Comparison of ENCODE assay signal across 9 mouse cellular contexts in the genomic region with DNA sequence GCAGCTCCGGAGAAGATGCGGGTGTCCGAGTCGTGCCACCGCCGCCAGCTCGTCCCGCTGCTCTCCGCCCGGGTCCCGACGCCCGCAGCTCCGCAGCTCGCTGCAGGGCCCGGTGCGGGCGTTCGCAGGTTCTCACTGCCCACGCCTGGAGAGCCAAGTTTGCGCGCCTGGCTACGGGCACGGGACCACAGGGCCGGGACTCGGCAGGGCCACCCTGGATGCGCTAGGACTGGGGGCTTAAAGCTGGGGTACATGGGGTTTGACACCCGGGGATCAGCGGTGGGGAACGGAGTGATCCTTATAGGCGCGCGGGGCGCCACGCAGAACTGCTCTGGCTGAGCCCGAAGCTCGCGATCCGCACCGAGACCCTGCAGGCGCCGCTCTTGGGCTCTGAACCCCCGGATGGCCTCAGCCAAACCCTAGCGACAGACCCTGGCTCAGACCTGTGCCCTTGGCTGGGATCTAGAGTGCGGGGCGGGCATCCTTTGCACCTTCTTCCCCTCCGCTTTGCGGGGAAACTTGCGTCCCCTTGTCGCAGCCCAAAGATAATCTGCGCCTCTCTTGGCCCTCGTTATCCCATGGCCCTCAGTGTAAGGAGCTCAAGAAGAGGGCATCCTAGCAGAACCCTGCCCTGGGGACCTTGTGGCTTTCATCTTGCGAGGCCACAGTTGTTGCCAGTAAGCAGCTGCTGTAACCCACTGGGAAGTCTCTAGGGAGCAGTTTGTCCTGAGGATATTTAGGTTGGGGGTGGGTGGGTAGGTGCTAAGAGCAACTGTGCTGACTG. TPM values are rescaled to one million over a fixed set of nuclear protein-coding genes. Genes with fewer than 3 reads are reported as not detected.
DNase-seq lines count a peak whose midpoint lies in the region; ATAC-seq and TF ChIP-seq lines count a peak whose summit lies in the region.
"Had no signal": no experiment of that assay in that cellular context is flagged by ENCODE, and none has a peak within 500 bp of the region (broad histone marks: within the 10 kb centered on the region; RNA-seq: fewer than 3 reads in every experiment).

No protein-coding gene starts in this region.

- H3K9ac ChIP-seq in hindbrain, embryonic 13.5 days, result peak overlapping the region; percentile 80
- peak overlapping the region; percentile 67 for H3K9ac ChIP-seq in stomach, embryonic 16.5 days (ENCODE audit: low read length)

- peak overlapping the region; percentile 22 for H3K4me3 ChIP-seq in spleen, adult 2 months (ENCODE audit: extremely low read depth, insufficient read depth, insufficient read length)
- H3K4me3 ChIP-seq in hindbrain, embryonic 13.5 days, result peak overlapping the region; percentile 70
- peak overlapping the region; percentile 57 for H3K4me3 ChIP-seq in stomach, embryonic 16.5 days (replicated peaks; ENCODE audit: low read length)
- H3K4me3 ChIP-seq: erythroblast, embryonic 14.5 days had no signal

- no peaks in the 10 kb centered on the region for H3K36me3 ChIP-seq in spleen, adult 2 months (ENCODE audit: control insufficient read depth, insufficient read depth, low read length)
- H3K36me3 ChIP-seq in hindbrain, embryonic 13.5 days, result no peaks in the 10 kb centered on the region
- no peaks in the 10 kb centered on the region for H3K36me3 ChIP-seq in stomach, embryonic 16.5 days (ENCODE audit: control insufficient read depth, insufficient read depth, low read length)

- H3K27me3 ChIP-seq in spleen, adult 2 months (ENCODE audit: control insufficient read depth, insufficient read depth, low read length), result peaks cover 15% of the 10 kb centered on the region
- H3K27me3 ChIP-seq in hindbrain, embryonic 13.5 days, result peaks cover 59% of the 10 kb centered on the region
- peaks cover 43% of the 10 kb centered on the region for H3K27me3 ChIP-seq in stomach, embryonic 16.5 days (ENCODE audit: control insufficient read depth, insufficient read depth, low read length)

- no peak for TF ChIP-seq CTCF in spleen, adult 2 months (IDR thresholded peaks at IDR 0.05; ENCODE audit: extremely low read depth, insufficient read depth, insufficient read length, insufficient replicate concordance)

- WGBS in spleen, adult 2 months, result 3% methylated on average over 53 of the region's 53 CpGs
- under 1% methylated on average over 53 of the region's 53 CpGs for WGBS in hindbrain, embryonic 13.5 days
- WGBS in stomach, embryonic 16.5 days, result 1% methylated on average over 53 of the region's 53 CpGs

- H3K4me1 ChIP-seq in spleen, adult 2 months (ENCODE audit: control insufficient read depth, insufficient read depth, insufficient read length), result peaks cover 4% of the 10 kb centered on the region; the same call in 1 of the 2 replicates
- H3K4me1 ChIP-seq in hindbrain, embryonic 13.5 days (replicated peaks), result peaks cover 23% of the 10 kb centered on the region
- 0 out of 2 replicates have a peak, but pooled peaks cover 9% of the 10 kb centered on the region for H3K4me1 ChIP-seq in stomach, embryonic 16.5 days (ENCODE audit: control insufficient read depth, insufficient read depth, low read length)

- peak; percentile 4 for DNase-seq in cerebellum, adult 11-12 months
- no peak for DNase-seq in cerebellum, postnatal 25 days
- DNase-seq in spleen, adult 2 months (ENCODE audit: low read depth in 1 of 2, low spot score in 2 of 2), result no peak
- no peak for DNase-seq in spleen, postnatal 10 days (ENCODE audit: low spot score in 2 of 2)
- peak; percentile 1 for DNase-seq in lung, postnatal 36 days

- TF ChIP-seq POLR2A in spleen, adult 2 months (IDR thresholded peaks at IDR 0.05; ENCODE audit: low read depth, low read length), result no peak

- H3K9me3 ChIP-seq in hindbrain, embryonic 13.5 days, result no peaks in the 10 kb centered on the region
- H3K9me3 ChIP-seq in stomach, embryonic 16.5 days (replicated peaks; ENCODE audit: control insufficient read depth, low read length), result no peaks in the 10 kb centered on the region

- ATAC-seq in hindbrain, embryonic 13.5 days (ENCODE audit: low FRiP score), result peak; percentile 49
- ATAC-seq in stomach, embryonic 16.5 days (ENCODE audit: insufficient read depth, low FRiP score), result 0 out of 2 replicates have a peak, but pooled peaks have one; percentile 27
- no peak for ATAC-seq in granulocyte monocyte progenitor cell, adult 5-6 weeks (replicated peaks; ENCODE audit: poor library complexity, severe bottlenecking)

- peak overlapping the region; percentile 99 for H3K4me2 ChIP-seq in hindbrain, embryonic 13.5 days
- H3K4me2 ChIP-seq in stomach, embryonic 16.5 days (ENCODE audit: low read depth, low read length), result peak overlapping the region; percentile 98

- H3K27ac ChIP-seq in spleen, adult 2 months (ENCODE audit: insufficient read depth, low read length), result no peak overlapping the region
- no peak overlapping the region for H3K27ac ChIP-seq in hindbrain, embryonic 13.5 days
- H3K27ac ChIP-seq in stomach, embryonic 16.5 days (ENCODE audit: low read length), result no peak overlapping the region

RNA-seq across cellular contexts. Expression of a gene that starts 0.7 kb away (rescaled TPM):
- polyA plus RNA-seq in spleen, adult 2 months (2012; rRNA removed), result 0.15 and 0.18 TPM in 2 replicates
- polyA plus RNA-seq in hindbrain, embryonic 13.5 days (2015; fragmentation: Nextera tagmentation; extraction: Ambion mirVana), result 9.4 and 9.5 TPM in 2 replicates
- 2.1 and 2.5 TPM in 2 replicates for polyA plus RNA-seq in stomach, embryonic 16.5 days (2015; fragmentation: Nextera tagmentation; extraction: Ambion mirVana)
- total RNA-seq in granulocyte monocyte progenitor cell, adult 5-6 weeks (2014; fragmentation: Nextera tagmentation), result 0.69 TPM in 1 of 2 replicates, not detected in the other
- not detected in 2 replicates for total RNA-seq in granulocyte monocyte progenitor cell, adult 5-6 weeks (2017)
- polyA plus RNA-seq: erythroblast, embryonic 14.5 days had no signal

Comparison
In these comparisons a context has a peak if more than half of its experiments do, and no peak if none do; other contexts are left out.
1. DNase-seq: peak in cerebellum, adult 11-12 months (single experiment) and lung, postnatal 36 days (single experiment); none in cerebellum, postnatal 25 days (0 of 2), spleen, adult 2 months (0 of 2) and spleen, postnatal 10 days (0 of 2).
2. Peak in every context shown above with its lines, with median percentiles within 50 percentile points of each other: H3K4me3 ChIP-seq.